Mouse (Mus musculus): ENCODE results near the gene Esr1. TPM values are rescaled to one million over a fixed set of nuclear protein-coding genes. Genes with fewer than 3 reads are reported as not detected.
"Not testable (repeated sequence)": the region's sequence is repeated elsewhere in the genome, so short reads cannot be mapped to it uniquely, and the experiment has no call there.

Esr1 gene
- polyA plus RNA-seq, 1 experiment: 0.90 TPM

DNA sequence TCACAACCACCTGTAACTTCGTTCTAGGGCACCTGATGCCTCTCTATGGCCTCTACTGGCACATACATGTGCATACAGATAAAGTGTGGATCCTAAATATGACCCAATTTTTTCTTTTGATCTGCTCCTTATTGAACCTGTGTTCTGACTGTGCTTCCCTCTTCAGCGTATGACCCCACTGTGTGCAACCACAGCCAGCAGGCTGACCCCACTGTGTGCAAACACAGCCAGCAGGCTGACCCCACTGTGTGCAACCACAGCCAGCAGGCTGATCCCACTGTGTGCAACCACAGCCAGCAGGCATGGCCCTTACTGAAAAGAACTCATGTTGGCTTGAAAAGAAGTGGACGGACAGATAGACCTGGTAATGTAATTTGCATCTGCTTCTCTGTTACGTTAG, 8.9 kb upstream of the Esr1 start:
- no peaks in the 10 kb centered on the region for H3K4me1 ChIP-seq (ENCODE audit: control insufficient read depth, insufficient read depth, insufficient read length, low read length)
- no peaks in the 10 kb centered on the region for H3K36me3 ChIP-seq (ENCODE audit: control insufficient read depth, insufficient read depth, low read length)
- no peaks in the 10 kb centered on the region for H3K27me3 ChIP-seq (ENCODE audit: control insufficient read depth, insufficient read depth, low read length)
- 77% methylated on average over 4 of the region's 4 CpGs for WGBS
- H3K4me3 ChIP-seq (ENCODE audit: low read depth, low read length): no peak overlapping the region
- H3K27ac ChIP-seq (ENCODE audit: insufficient read depth, low read depth, low read length): no peak overlapping the region
- no peak for TF ChIP-seq POLR2A (IDR thresholded peaks at IDR 0.05; ENCODE audit: low read depth, low read length)
- TF ChIP-seq CTCF (IDR thresholded peaks at IDR 0.05; ENCODE audit: extremely low read depth, insufficient read length, insufficient replicate concordance, low read depth, low read length): no peak

- Histone ChIP-seq H3K27ac (ENCODE audit: insufficient read depth, low read depth, low read length) (no peak overlapping the region), H3K36me3 (ENCODE audit: control insufficient read depth, insufficient read depth, low read length) (no peaks in the 10 kb centered on the region), H3K4me1 (ENCODE audit: control insufficient read depth, insufficient read depth, insufficient read length, low read length) (no peaks in the 10 kb centered on the region), H3K27me3 (ENCODE audit: control insufficient read depth, insufficient read depth, low read length) (no peaks in the 10 kb centered on the region), H3K4me3 (ENCODE audit: low read depth, low read length) (no peak overlapping the region)
- 63% methylated on average over 4 of the region's 4 CpGs for WGBS
- TF ChIP-seq POLR2A (IDR thresholded peaks at IDR 0.05; ENCODE audit: low read depth, low read length): no peak
- no peak for TF ChIP-seq CTCF (IDR thresholded peaks at IDR 0.05; ENCODE audit: extremely low read depth, insufficient read length, insufficient replicate concordance, low read depth, low read length)
Observed at GRCm38 (mm10) chr10:4604527-4605209, 6.7 kb upstream of the Esr1 start.

DNA sequence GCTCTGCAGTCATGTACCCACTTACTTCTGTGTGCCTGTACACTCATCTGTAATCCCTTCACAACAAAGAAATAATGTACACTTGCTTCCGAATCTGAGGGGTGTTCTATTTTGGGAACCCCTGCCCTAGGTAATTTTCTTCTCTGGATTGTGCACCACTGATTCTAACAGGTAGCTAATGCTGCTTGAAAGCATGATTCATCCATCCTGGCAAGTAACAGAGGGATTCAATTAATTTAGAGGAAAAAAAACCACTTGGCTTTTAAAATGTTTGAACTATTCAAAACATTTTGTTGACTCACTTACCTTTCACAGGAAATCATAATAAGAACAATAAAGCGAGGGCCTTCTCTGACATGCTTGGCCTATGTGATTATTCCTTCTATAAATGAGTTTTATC, 1.2 kb upstream of the Esr1 start:
- Histone ChIP-seq H3K27ac (ENCODE audit: insufficient read depth, low read depth, low read length) (no peak overlapping the region), H3K27me3 (ENCODE audit: control insufficient read depth, insufficient read depth, low read length) (no peaks in the 10 kb centered on the region), H3K4me3 (ENCODE audit: low read depth, low read length) (no peak overlapping the region), H3K4me1 (ENCODE audit: control insufficient read depth, insufficient read depth, insufficient read length, low read length) (peaks cover 1% of the 10 kb centered on the region; the same call in 1 of the 2 replicates), H3K36me3 (ENCODE audit: control insufficient read depth, insufficient read depth, low read length) (no peaks in the 10 kb centered on the region)
- 72% methylated on average over 2 of the region's 2 CpGs for whole genome bisulfite sequencing
- no peak for TF ChIP-seq CTCF (IDR thresholded peaks at IDR 0.05; ENCODE audit: extremely low read depth, insufficient read length, insufficient replicate concordance, low read depth, low read length)
- no peak for TF ChIP-seq POLR2A (IDR thresholded peaks at IDR 0.05; ENCODE audit: low read depth, low read length)

GRCm38 (mm10) chr10:4612313-4613036, 1.1 kb downstream of the Esr1 start:
- no peaks in the 10 kb centered on the region for H3K36me3 ChIP-seq (ENCODE audit: control insufficient read depth, insufficient read depth, low read length)
- H3K4me3 ChIP-seq (ENCODE audit: low read depth, low read length): peak overlapping the region; percentile 50
- WGBS: 21% methylated on average over 22 of the region's 22 CpGs
- peaks cover 1% of the 10 kb centered on the region; the same call in 1 of the 2 replicates for H3K4me1 ChIP-seq (ENCODE audit: control insufficient read depth, insufficient read depth, insufficient read length, low read length)
- 0 out of 2 replicates have a peak overlapping the region, but pooled peaks have one; percentile 4 for H3K27ac ChIP-seq (ENCODE audit: insufficient read depth, low read depth, low read length)
- no peaks in the 10 kb centered on the region for H3K27me3 ChIP-seq (ENCODE audit: control insufficient read depth, insufficient read depth, low read length)
- TF ChIP-seq CTCF (IDR thresholded peaks at IDR 0.05; ENCODE audit: extremely low read depth, insufficient read length, insufficient replicate concordance, low read depth, low read length) (no peak), POLR2A (IDR thresholded peaks at IDR 0.05; ENCODE audit: low read depth, low read length) (no peak)

DNA sequence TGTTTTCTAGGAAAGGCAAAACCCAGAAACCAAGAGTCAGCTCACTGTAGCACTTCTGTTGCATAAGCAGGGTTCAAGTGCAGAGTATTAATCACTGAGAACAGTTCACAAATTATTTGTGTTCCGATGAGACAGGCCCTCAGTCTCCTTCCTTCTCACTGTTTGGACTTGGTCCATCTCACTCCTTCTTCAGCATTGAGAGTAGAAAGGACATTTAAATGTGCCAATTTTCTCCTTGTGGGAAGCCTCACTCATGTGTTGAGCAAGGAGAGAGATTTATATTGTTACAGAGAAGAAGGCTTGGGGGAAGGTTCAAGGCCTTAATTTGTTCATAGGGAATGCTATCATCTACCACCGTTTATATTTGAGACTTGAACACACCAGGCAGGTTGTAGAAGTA, 6.6 kb downstream of the Esr1 start:
- Histone ChIP-seq H3K36me3 (ENCODE audit: control insufficient read depth, insufficient read depth, low read length) (no peaks in the 10 kb centered on the region), H3K4me1 (ENCODE audit: control insufficient read depth, insufficient read depth, insufficient read length, low read length) (peaks cover 3% of the 10 kb centered on the region), H3K4me3 (ENCODE audit: low read depth, low read length) (no peak overlapping the region), H3K27ac (ENCODE audit: insufficient read depth, low read depth, low read length) (no peak overlapping the region), H3K27me3 (ENCODE audit: control insufficient read depth, insufficient read depth, low read length) (no peaks in the 10 kb centered on the region)
- TF ChIP-seq CTCF (IDR thresholded peaks at IDR 0.05; ENCODE audit: extremely low read depth, insufficient read length, insufficient replicate concordance, low read depth, low read length): no peak
- no peak for TF ChIP-seq POLR2A (IDR thresholded peaks at IDR 0.05; ENCODE audit: low read depth, low read length)
- WGBS: 53% methylated on average over 2 of the region's 2 CpGs

- Histone ChIP-seq H3K27ac (ENCODE audit: insufficient read depth, low read depth, low read length) (no peak overlapping the region), H3K4me3 (ENCODE audit: low read depth, low read length) (no peak overlapping the region), H3K27me3 (ENCODE audit: control insufficient read depth, insufficient read depth, low read length) (no peaks in the 10 kb centered on the region), H3K4me1 (ENCODE audit: control insufficient read depth, insufficient read depth, insufficient read length, low read length) (peaks cover 3% of the 10 kb centered on the region), H3K36me3 (ENCODE audit: control insufficient read depth, insufficient read depth, low read length) (no peaks in the 10 kb centered on the region)
- no peak for TF ChIP-seq POLR2A (IDR thresholded peaks at IDR 0.05; ENCODE audit: low read depth, low read length)
- TF ChIP-seq CTCF (IDR thresholded peaks at IDR 0.05; ENCODE audit: extremely low read depth, insufficient read length, insufficient replicate concordance, low read depth, low read length): no peak
- 54% methylated on average over 5 of the region's 5 CpGs for WGBS
Observed at GRCm38 (mm10) chr10:4618686-4619085, 7.3 kb downstream of the Esr1 start.

GRCm38 (mm10) chr10:4619426-4619825, 8.0 kb downstream of the Esr1 start:
- not testable (repeated sequence) for H3K36me3 ChIP-seq (ENCODE audit: control insufficient read depth, insufficient read depth, low read length); H3K27ac ChIP-seq (ENCODE audit: insufficient read depth, low read depth, low read length); H3K4me3 ChIP-seq (ENCODE audit: low read depth, low read length); H3K27me3 ChIP-seq (ENCODE audit: control insufficient read depth, insufficient read depth, low read length); H3K4me1 ChIP-seq (ENCODE audit: control insufficient read depth, insufficient read depth, insufficient read length, low read length)
- 82% methylated on average over 1 of the region's 1 CpGs for WGBS

Measured in small intestine, adult 2 months (tissue).